Mouse (Mus musculus) small intestine, adult 2 months (tissue): ENCODE data around the gene Rap1gap.

Source experiments
- CTCF ChIP-seq: fragments of 200-500 bp; IDR thresholded peaks from 2 replicates; pipeline ENCODE4 v1.5.1; 2012; ENCODE audit warnings: low read depth, mild to moderate bottlenecking, control low read depth, inconsistent platforms, low read length, moderate library complexity, mixed read lengths; ENCODE audit not compliant: insufficient replicate concordance, insufficient read length; ENCODE audit errors: extremely low read depth
- POLR2A ChIP-seq: fragments of 200-500 bp; IDR thresholded peaks from 2 replicates; pipeline ENCODE4 v1.6.1; 2012; ENCODE audit warnings: low read depth, mild to moderate bottlenecking, control low read depth, inconsistent platforms, low read length, moderate library complexity

DNA sequence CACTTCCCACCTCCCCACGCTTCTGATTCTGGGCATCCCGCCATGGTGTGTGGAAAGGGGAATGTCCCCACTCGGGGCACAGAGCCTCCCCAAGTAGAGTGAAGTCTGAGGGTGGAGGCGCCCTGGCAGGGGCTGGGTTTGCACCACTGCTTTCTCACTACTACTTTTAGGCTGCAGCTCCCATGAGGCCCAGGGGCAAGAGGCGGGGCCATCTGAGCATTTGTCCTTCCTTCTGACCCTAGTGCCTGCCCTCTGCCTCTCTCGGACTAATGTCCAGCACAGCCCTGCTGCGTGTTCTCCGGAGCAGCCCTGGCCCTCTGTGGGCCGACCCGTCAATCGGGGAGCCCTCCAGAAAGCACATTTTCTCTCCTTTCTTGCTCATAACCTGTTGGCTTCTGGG, 59.7 kb downstream of the Rap1gap start:
- TF ChIP-seq CTCF (no peak), POLR2A (no peak)
